Mouse (Mus musculus): ENCODE data around the gene Sart3. TPM values are rescaled to one million over a fixed set of nuclear protein-coding genes. Genes with fewer than 3 reads are reported as not detected.
"Not testable (repeated sequence)": the region's sequence is repeated elsewhere in the genome, so short reads cannot be mapped to it uniquely, and the experiment has no call there.

Gene Sart3
- polyA plus RNA-seq, 1 experiment from 2014 or later, result 31.6 TPM

DNA sequence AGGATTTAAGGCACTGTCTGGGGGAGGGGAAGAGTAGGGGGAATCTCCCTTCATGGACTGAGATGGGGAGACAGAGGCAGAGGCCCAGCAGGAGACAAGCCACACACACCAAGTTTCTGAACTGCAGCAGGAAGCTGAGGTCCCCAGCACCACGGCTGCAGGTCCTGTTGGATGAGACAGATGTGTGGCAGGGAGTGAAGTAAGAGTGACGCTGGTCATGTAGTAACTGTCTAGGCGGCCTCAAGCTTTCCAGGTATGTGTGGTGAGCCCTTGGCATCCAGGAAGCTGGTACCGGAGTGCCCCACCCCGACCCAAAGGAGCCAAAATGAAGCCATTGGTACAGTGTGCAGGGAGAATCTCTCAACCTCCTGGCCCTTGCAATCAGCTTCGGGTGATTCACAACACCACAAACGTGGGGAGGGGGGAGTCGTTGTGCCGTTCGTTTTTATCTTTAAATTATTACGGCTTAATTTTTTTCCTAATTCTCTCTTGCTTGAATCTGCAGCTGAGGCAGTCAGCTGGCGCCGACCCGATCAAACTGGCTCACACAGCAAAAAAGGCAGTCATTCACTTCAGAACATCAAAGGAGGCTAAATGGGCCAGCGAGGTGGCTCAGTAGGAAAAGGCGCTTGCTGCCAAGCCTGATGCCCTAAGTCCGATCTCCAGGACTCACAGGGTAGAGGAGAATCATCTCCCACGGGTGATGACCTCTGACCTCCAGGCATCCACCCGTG is 25.0 kb upstream of the Sart3 start:
- Histone ChIP-seq H3K27me3 (ENCODE audit: control insufficient read depth, insufficient read depth, low read length) (peaks cover 12% of the 10 kb centered on the region), H3K9me3 (replicated peaks; ENCODE audit: control insufficient read depth, low read length) (no peaks in the 10 kb centered on the region), H3K4me2 (ENCODE audit: low read depth, low read length) (peak overlapping the region; percentile 21), H3K36me3 (ENCODE audit: control insufficient read depth, insufficient read depth) (no peaks in the 10 kb centered on the region), H3K27ac (ENCODE audit: low read length) (peak overlapping the region; percentile 30; the same call in 1 of the 2 replicates), H3K4me3 (ENCODE audit: low read length) (no peak overlapping the region), H3K4me1 (ENCODE audit: control insufficient read depth, insufficient read depth, low read length) (peaks cover 12% of the 10 kb centered on the region), H3K9ac (ENCODE audit: low read length) (0 out of 2 replicates have a peak overlapping the region, but pooled peaks have one; percentile 43)
- WGBS, result 23% methylated on average over 19 of the region's 19 CpGs
- ATAC-seq (replicated peaks; ENCODE audit: extremely low read depth, insufficient read depth, low FRiP score), result no peak

DNA sequence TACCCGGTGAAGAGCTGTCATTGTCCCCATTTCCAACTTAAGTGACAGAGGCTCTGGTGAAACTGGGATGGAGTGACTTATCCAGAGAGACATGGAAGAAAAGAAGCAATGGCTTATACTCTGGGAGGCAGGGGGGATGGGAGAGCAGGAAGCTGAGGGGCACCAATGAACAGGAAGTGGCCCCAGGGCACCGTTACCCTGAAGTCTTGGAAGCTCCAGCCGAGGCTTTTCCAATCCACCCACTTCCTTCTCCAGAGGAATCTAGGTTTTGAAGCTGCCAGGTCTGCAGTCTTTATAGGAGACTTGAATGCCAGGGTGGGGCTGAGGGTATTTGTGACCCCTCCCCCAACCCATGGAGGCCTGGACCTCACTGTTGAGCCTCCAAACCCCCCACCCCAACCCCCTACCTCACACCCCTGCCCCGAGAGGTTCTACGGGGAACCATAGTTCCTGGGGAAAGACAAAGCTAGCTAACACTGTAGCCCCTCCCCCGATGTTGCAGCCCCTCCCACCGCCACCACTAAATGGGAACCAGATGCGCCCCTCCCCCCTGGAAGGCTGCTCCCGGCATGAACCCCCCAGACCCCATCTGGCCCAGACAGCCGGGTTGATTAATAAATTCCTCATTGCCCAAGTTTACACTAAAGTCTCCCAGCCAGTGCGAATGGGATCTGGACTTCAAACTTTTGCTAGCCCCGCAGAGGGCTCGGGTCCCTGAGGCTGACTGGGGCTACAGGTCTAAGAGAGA is 24.3 kb upstream of the Sart3 start:
- Histone ChIP-seq H3K27ac (ENCODE audit: low read length) (peak overlapping the region; percentile 30; the same call in 1 of the 2 replicates), H3K4me2 (ENCODE audit: low read depth, low read length) (peak overlapping the region; percentile 21), H3K36me3 (ENCODE audit: control insufficient read depth, insufficient read depth) (no peaks in the 10 kb centered on the region), H3K27me3 (ENCODE audit: control insufficient read depth, insufficient read depth, low read length) (peaks cover 12% of the 10 kb centered on the region), H3K4me3 (ENCODE audit: low read length) (no peak overlapping the region), H3K9ac (ENCODE audit: low read length) (0 out of 2 replicates have a peak overlapping the region, but pooled peaks have one; percentile 43), H3K9me3 (replicated peaks; ENCODE audit: control insufficient read depth, low read length) (no peaks in the 10 kb centered on the region), H3K4me1 (ENCODE audit: control insufficient read depth, insufficient read depth, low read length) (peaks cover 12% of the 10 kb centered on the region)
- ATAC-seq (replicated peaks; ENCODE audit: extremely low read depth, insufficient read depth, low FRiP score), result no peak
- 7% methylated on average over 13 of the region's 13 CpGs for WGBS

- Histone ChIP-seq H3K4me3 (ENCODE audit: low read length) (no peak overlapping the region), H3K9ac (ENCODE audit: low read length) (no peak overlapping the region), H3K4me2 (ENCODE audit: low read depth, low read length) (no peak overlapping the region), H3K27ac (ENCODE audit: low read length) (no peak overlapping the region), H3K36me3 (ENCODE audit: control insufficient read depth, insufficient read depth) (no peaks in the 10 kb centered on the region), H3K27me3 (ENCODE audit: control insufficient read depth, insufficient read depth, low read length) (peaks cover 3% of the 10 kb centered on the region; the same call in 1 of the 2 replicates), H3K4me1 (ENCODE audit: control insufficient read depth, insufficient read depth, low read length) (peaks cover 6% of the 10 kb centered on the region; the same call in 1 of the 2 replicates), H3K9me3 (replicated peaks; ENCODE audit: control insufficient read depth, low read length) (no peaks in the 10 kb centered on the region)
- 64% methylated on average over 16 of the region's 16 CpGs for WGBS
- ATAC-seq (replicated peaks; ENCODE audit: extremely low read depth, insufficient read depth, low FRiP score), result no peak
Observed at GRCm38 (mm10) chr5:113791197-113792095, 19.1 kb upstream of the Sart3 start.

DNA sequence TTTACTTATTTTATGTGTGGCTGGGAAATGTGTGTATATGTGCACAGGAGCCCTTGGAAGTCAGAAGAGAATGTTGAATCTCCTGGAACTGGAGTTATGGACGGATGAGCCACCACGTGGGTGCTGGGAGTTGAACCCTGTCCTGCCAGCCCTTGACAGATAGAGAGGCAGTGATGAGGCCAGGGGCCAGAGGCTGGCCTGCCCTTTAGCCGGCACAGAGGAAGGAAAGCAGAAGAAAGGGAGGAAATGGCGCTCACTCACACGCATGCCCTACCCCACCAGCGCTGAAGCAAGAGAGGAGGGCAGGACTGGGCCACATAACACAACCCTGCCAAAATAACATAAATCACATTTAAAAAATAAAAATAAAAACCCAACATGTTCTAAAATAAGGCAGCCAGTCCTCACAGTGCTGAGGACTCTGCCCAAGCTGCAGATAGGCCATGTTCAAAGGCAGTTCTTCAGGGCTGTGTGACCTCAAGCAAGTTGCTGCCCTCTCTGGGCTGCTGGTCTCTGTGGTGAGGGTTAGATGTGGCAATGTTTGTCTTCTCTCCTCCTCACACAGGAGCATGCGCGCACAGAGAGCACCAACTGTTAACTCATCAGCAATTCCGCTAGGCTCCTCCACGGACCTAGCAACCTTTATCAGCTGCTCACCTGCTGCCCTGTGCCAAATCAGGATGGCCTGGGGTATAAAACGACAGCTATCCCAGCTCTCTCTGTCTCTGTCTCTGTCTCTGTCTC is 18.3 kb upstream of the Sart3 start:
- no peak overlapping the region for H3K4me3 ChIP-seq (ENCODE audit: low read length)
- peaks cover 6% of the 10 kb centered on the region; the same call in 1 of the 2 replicates for H3K4me1 ChIP-seq (ENCODE audit: control insufficient read depth, insufficient read depth, low read length)
- H3K4me2 ChIP-seq (ENCODE audit: low read depth, low read length), result no peak overlapping the region
- H3K36me3 ChIP-seq (ENCODE audit: control insufficient read depth, insufficient read depth), result no peaks in the 10 kb centered on the region
- peaks cover 3% of the 10 kb centered on the region; the same call in 1 of the 2 replicates for H3K27me3 ChIP-seq (ENCODE audit: control insufficient read depth, insufficient read depth, low read length)
- no peak for ATAC-seq (replicated peaks; ENCODE audit: extremely low read depth, insufficient read depth, low FRiP score)
- H3K27ac ChIP-seq (ENCODE audit: low read length), result no peak overlapping the region
- no peaks in the 10 kb centered on the region for H3K9me3 ChIP-seq (replicated peaks; ENCODE audit: control insufficient read depth, low read length)
- WGBS, result 57% methylated on average over 11 of the region's 11 CpGs
- no peak overlapping the region for H3K9ac ChIP-seq (ENCODE audit: low read length)

DNA sequence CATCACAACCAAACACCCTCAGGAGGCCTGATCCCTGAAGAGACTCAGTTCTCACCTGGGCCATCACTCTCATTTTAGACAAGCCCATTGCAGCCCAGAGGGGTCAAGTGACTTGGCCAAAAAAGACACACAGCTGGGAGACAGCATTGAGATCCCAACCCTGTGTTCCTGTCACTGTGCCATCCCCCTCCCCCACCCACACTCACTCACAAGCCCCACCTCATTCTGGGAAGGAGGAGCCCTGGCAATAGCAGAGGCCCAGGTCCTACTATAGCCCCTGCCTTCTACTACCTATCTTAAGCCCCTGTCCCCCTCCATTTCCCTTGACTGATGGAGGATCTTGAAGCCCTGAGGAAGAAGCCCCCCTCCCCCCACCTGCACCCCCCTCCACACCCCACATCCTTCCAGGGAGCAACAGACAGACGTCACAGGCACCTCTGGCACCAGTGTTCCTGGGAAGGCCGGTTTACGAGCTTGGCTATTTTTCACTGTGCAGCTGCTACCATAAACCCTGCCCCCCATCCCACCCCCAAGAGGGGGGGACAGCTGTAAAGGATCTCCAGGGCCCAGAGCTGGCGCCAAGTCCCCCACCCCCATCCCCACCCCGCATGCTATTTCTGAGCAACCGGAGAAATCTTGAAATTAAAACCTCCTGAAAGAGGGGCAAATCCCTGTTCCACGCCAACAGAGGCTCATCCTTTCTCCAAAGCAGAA is 16.9 kb upstream of the Sart3 start:
- ATAC-seq (replicated peaks; ENCODE audit: extremely low read depth, insufficient read depth, low FRiP score), result no peak
- no peaks in the 10 kb centered on the region for H3K36me3 ChIP-seq (ENCODE audit: control insufficient read depth, insufficient read depth)
- WGBS, result 31% methylated on average over 7 of the region's 7 CpGs
- peaks cover 6% of the 10 kb centered on the region; the same call in 1 of the 2 replicates for H3K4me1 ChIP-seq (ENCODE audit: control insufficient read depth, insufficient read depth, low read length)
- no peak overlapping the region for H3K4me2 ChIP-seq (ENCODE audit: low read depth, low read length)
- H3K27ac ChIP-seq (ENCODE audit: low read length), result no peak overlapping the region
- no peak overlapping the region for H3K4me3 ChIP-seq (ENCODE audit: low read length)
- no peaks in the 10 kb centered on the region for H3K27me3 ChIP-seq (ENCODE audit: control insufficient read depth, insufficient read depth, low read length)
- H3K9ac ChIP-seq (ENCODE audit: low read length), result no peak overlapping the region
- H3K9me3 ChIP-seq (replicated peaks; ENCODE audit: control insufficient read depth, low read length), result no peaks in the 10 kb centered on the region

GRCm38 (mm10) chr5:113788645-113789044 is 16.3 kb upstream of the Sart3 start:
- Histone ChIP-seq H3K9me3 (replicated peaks; ENCODE audit: control insufficient read depth, low read length) (no peaks in the 10 kb centered on the region), H3K27ac (ENCODE audit: low read length) (no peak overlapping the region), H3K4me2 (ENCODE audit: low read depth, low read length) (no peak overlapping the region), H3K9ac (ENCODE audit: low read length) (no peak overlapping the region), H3K4me1 (ENCODE audit: control insufficient read depth, insufficient read depth, low read length) (peaks cover 6% of the 10 kb centered on the region; the same call in 1 of the 2 replicates), H3K4me3 (ENCODE audit: low read length) (no peak overlapping the region), H3K36me3 (ENCODE audit: control insufficient read depth, insufficient read depth) (no peaks in the 10 kb centered on the region), H3K27me3 (ENCODE audit: control insufficient read depth, insufficient read depth, low read length) (no peaks in the 10 kb centered on the region)
- ATAC-seq (replicated peaks; ENCODE audit: extremely low read depth, insufficient read depth, low FRiP score), result no peak
- WGBS, result 54% methylated on average over 6 of the region's 6 CpGs

DNA sequence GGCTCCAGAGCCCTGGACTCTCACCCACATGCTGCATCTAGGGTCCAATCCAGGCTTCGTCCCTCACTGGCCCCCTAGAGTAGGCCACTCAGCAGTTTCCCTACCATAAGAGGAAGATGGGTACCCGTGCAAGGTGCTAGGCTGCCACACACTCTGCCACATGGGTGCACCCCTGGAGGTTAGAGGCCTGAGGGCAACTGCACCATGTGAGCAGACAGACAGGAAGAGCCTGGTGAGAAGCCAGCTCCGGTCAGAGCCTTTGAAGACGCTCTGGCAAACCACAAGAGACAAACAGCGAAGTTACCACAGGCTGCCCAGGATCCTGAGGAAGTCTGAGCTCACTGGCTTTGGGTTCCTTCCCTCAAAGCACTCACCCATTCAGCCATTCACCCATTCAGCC is 14.7 kb upstream of the Sart3 start:
- ATAC-seq (replicated peaks; ENCODE audit: extremely low read depth, insufficient read depth, low FRiP score), result no peak
- Histone ChIP-seq H3K4me2 (ENCODE audit: low read depth, low read length) (no peak overlapping the region), H3K9me3 (replicated peaks; ENCODE audit: control insufficient read depth, low read length) (no peaks in the 10 kb centered on the region), H3K27me3 (ENCODE audit: control insufficient read depth, insufficient read depth, low read length) (peaks cover 6% of the 10 kb centered on the region; the same call in 1 of the 2 replicates), H3K4me1 (ENCODE audit: control insufficient read depth, insufficient read depth, low read length) (peaks cover 10% of the 10 kb centered on the region), H3K36me3 (ENCODE audit: control insufficient read depth, insufficient read depth) (no peaks in the 10 kb centered on the region), H3K9ac (ENCODE audit: low read length) (no peak overlapping the region), H3K27ac (ENCODE audit: low read length) (no peak overlapping the region), H3K4me3 (ENCODE audit: low read length) (no peak overlapping the region)
- WGBS, result 70% methylated on average over 5 of the region's 5 CpGs

DNA sequence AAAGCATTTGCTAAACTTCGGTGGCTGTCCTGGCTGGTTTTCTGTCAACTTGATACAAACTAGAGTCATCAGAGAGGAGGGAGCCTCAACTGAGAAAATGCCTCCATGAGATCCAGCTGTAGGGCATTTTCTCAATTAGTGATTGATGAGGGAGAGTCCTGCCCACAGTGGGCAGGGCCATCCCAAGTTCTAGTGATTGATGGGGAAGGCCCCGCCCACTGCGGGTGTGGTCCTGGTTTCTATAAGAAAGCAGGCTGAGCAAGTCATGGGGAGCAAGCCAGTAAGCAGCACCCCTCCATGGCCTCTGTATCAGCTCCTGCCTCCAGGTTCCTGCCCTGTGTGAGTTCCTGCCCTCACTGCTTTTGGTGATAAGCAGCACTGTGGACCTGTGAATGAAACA is 11.8 kb upstream of the Sart3 start:
- not testable (repeated sequence) for H3K9me3 ChIP-seq (replicated peaks; ENCODE audit: control insufficient read depth, low read length); H3K27me3 ChIP-seq (ENCODE audit: control insufficient read depth, insufficient read depth, low read length); H3K4me2 ChIP-seq (ENCODE audit: low read depth, low read length); H3K4me3 ChIP-seq (ENCODE audit: low read length); H3K9ac ChIP-seq (ENCODE audit: low read length); ATAC-seq (replicated peaks; ENCODE audit: extremely low read depth, insufficient read depth, low FRiP score); H3K36me3 ChIP-seq (ENCODE audit: control insufficient read depth, insufficient read depth); H3K4me1 ChIP-seq (ENCODE audit: control insufficient read depth, insufficient read depth, low read length)
- peak overlapping the region; percentile 25; the same call in 1 of the 2 replicates for H3K27ac ChIP-seq (ENCODE audit: low read length)
- 32% methylated on average over 3 of the region's 3 CpGs for WGBS
